Mouse (Mus musculus) forebrain, embryonic 13.5 days (tissue): ENCODE measurements around the gene Hmox2. TPM values are rescaled to one million over a fixed set of nuclear protein-coding genes. Genes with fewer than 3 reads are reported as not detected.
A peak's percentile ranks its signal among the peaks of the same experiment; 100 is the strongest.

Experiments used
- ATAC-seq: fragments of 200-750 bp; cut with Nextera tagmentation; 2 replicates; pipeline ENCODE4 v1.8.0; 2017
- H3K27ac ChIP-seq: fragments of 300-500 bp; sonication (generic); 2 replicates; pipeline ENCODE4 v1.5.1; 2015; ENCODE audit warnings: inconsistent platforms, mild to moderate bottlenecking, moderate library complexity
- H3K27me3 ChIP-seq: fragments of 300-500 bp; sonication (generic); 2 replicates; pipeline ENCODE4 v1.6.1; 2015; ENCODE audit warnings: mild to moderate bottlenecking, inconsistent platforms
- H3K36me3 ChIP-seq: fragments of 300-500 bp; sonication (generic); 2 replicates; pipeline ENCODE4 v1.6.1; 2015; ENCODE audit warnings: mild to moderate bottlenecking, inconsistent platforms; ENCODE audit not compliant: poor library complexity, severe bottlenecking
- H3K4me1 ChIP-seq: fragments of 300-500 bp; sonication (generic); 2 replicates; pipeline ENCODE4 v1.6.1; 2015; ENCODE audit warnings: inconsistent platforms
- H3K4me2 ChIP-seq: fragments of 300-500 bp; sonication (generic); 2 replicates; pipeline ENCODE4 v1.6.1; 2015; ENCODE audit warnings: inconsistent platforms, mild to moderate bottlenecking, moderate library complexity
- H3K4me3 ChIP-seq: fragments of 300-500 bp; sonication (generic); 2 replicates; pipeline ENCODE4 v1.5.1; 2015; ENCODE audit warnings: mild to moderate bottlenecking, inconsistent platforms
- H3K9ac ChIP-seq: fragments of 300-500 bp; sonication (generic); 2 replicates; pipeline ENCODE4 v1.6.1; 2015; ENCODE audit warnings: mild to moderate bottlenecking, inconsistent platforms
- H3K9me3 ChIP-seq: fragments of 300-500 bp; sonication (generic); replicated peaks from 2 replicates; pipeline ENCODE4 v1.6.1; 2016; ENCODE audit warnings: inconsistent platforms
- WGBS: fragments of 180-500 bp; shearing (Covaris S2); methylation state at CpG from one replicate; pipeline ENCODE4 v1.1.7; 2015; 5-methylcytosine and 5-hydroxymethylcytosine counted together
- polyA plus RNA-seq: library from polyadenylated mRNA; unstranded; fragments of >200 nt; fragmentation: Nextera tagmentation; extraction: Ambion mirVana; gene quantifications from 2 replicates; pipeline ENCODE4 v1.2.1, GENCODE M21; 2015

Gene Hmox2
- polyA plus RNA-seq, 1 experiment from 2014 or later = 77.0 TPM

GRCm38 (mm10) chr16:4702646-4703045 lies 23.5 kb upstream of the Hmox2 start:
- WGBS = 93% methylated on average over 1 of the region's 1 CpGs
- H3K4me2 ChIP-seq = no peak overlapping the region
- H3K4me3 ChIP-seq = no peak overlapping the region
- no peaks in the 10 kb centered on the region for H3K4me1 ChIP-seq
- H3K9me3 ChIP-seq = no peaks in the 10 kb centered on the region
- no peak for ATAC-seq
- H3K27ac ChIP-seq = no peak overlapping the region
- H3K9ac ChIP-seq = no peak overlapping the region
- peaks cover 96% of the 10 kb centered on the region for H3K36me3 ChIP-seq
- H3K27me3 ChIP-seq = no peaks in the 10 kb centered on the region

GRCm38 (mm10) chr16:4705541-4705940 lies 20.6 kb upstream of the Hmox2 start:
- H3K27me3 ChIP-seq = no peaks in the 10 kb centered on the region
- WGBS = 82% methylated on average over 4 of the region's 4 CpGs
- H3K36me3 ChIP-seq = peaks cover 95% of the 10 kb centered on the region
- H3K4me3 ChIP-seq = no peak overlapping the region
- H3K4me2 ChIP-seq = no peak overlapping the region
- H3K27ac ChIP-seq = no peak overlapping the region
- H3K9me3 ChIP-seq = no peaks in the 10 kb centered on the region
- no peak overlapping the region for H3K9ac ChIP-seq
- no peaks in the 10 kb centered on the region for H3K4me1 ChIP-seq
- no peak for ATAC-seq

- no peak for ATAC-seq
- Histone ChIP-seq H3K4me3 (no peak overlapping the region), H3K9me3 (no peaks in the 10 kb centered on the region), H3K27me3 (no peaks in the 10 kb centered on the region), H3K9ac (no peak overlapping the region), H3K4me1 (no peaks in the 10 kb centered on the region), H3K27ac (no peak overlapping the region), H3K36me3 (peaks cover 98% of the 10 kb centered on the region), H3K4me2 (no peak overlapping the region)
- WGBS = 94% methylated on average over 4 of the region's 4 CpGs
Measured at GRCm38 (mm10) chr16:4711173-4711572, 15.0 kb upstream of the Hmox2 start.

- H3K9ac ChIP-seq = no peak overlapping the region
- no peak for ATAC-seq
- no peak overlapping the region for H3K27ac ChIP-seq
- WGBS = 95% methylated on average over 17 of the region's 17 CpGs
- no peaks in the 10 kb centered on the region for H3K9me3 ChIP-seq
- H3K4me1 ChIP-seq = peaks cover 8% of the 10 kb centered on the region
- peaks cover 76% of the 10 kb centered on the region for H3K36me3 ChIP-seq
- H3K27me3 ChIP-seq = no peaks in the 10 kb centered on the region
- no peak overlapping the region for H3K4me3 ChIP-seq
- H3K4me2 ChIP-seq = no peak overlapping the region
Measured at GRCm38 (mm10) chr16:4713861-4714710, 12.1 kb upstream of the Hmox2 start.

- no peak for ATAC-seq
- 53% methylated on average over 3 of the region's 3 CpGs for WGBS
- Histone ChIP-seq H3K27me3 (no peaks in the 10 kb centered on the region), H3K4me2 (peak overlapping the region; percentile 76), H3K36me3 (peaks cover 39% of the 10 kb centered on the region), H3K4me1 (peaks cover 8% of the 10 kb centered on the region), H3K4me3 (peak overlapping the region; percentile 62), H3K27ac (no peak overlapping the region), H3K9ac (peak overlapping the region; percentile 81), H3K9me3 (no peaks in the 10 kb centered on the region)
Measured at GRCm38 (mm10) chr16:4717866-4718265, 8.3 kb upstream of the Hmox2 start.

GRCm38 (mm10) chr16:4718753-4719518 lies 7.2 kb upstream of the Hmox2 start, which contains the start of gene Nmral1:
TSS of gene Nmral1 (minus strand) at chr16:4719356.
- H3K27me3 ChIP-seq = no peaks in the 10 kb centered on the region
- ATAC-seq = peak; percentile 93
- WGBS = 9% methylated on average over 33 of the region's 33 CpGs
- H3K4me1 ChIP-seq = peaks cover 8% of the 10 kb centered on the region
- H3K4me3 ChIP-seq = peak within 1 kb of the TSS; percentile 62
- peaks cover 28% of the 10 kb centered on the region for H3K36me3 ChIP-seq
- H3K4me2 ChIP-seq = peak within 1 kb of the TSS; percentile 76
- no peaks in the 10 kb centered on the region for H3K9me3 ChIP-seq
- H3K9ac ChIP-seq = peak within 1 kb of the TSS; percentile 81
- H3K27ac ChIP-seq = peak within 1 kb of the TSS; percentile 87

GRCm38 (mm10) chr16:4722128-4722914 lies 3.8 kb upstream of the Hmox2 start:
- H3K27ac ChIP-seq = no peak overlapping the region
- WGBS = 64% methylated on average over 7 of the region's 7 CpGs
- no peak overlapping the region for H3K4me3 ChIP-seq
- ATAC-seq = no peak
- H3K4me2 ChIP-seq = no peak overlapping the region
- no peaks in the 10 kb centered on the region for H3K36me3 ChIP-seq
- no peak overlapping the region for H3K9ac ChIP-seq
- H3K27me3 ChIP-seq = no peaks in the 10 kb centered on the region
- H3K9me3 ChIP-seq = no peaks in the 10 kb centered on the region
- peaks cover 16% of the 10 kb centered on the region for H3K4me1 ChIP-seq

- H3K36me3 ChIP-seq = no peaks in the 10 kb centered on the region
- H3K4me3 ChIP-seq = no peak overlapping the region
- H3K4me1 ChIP-seq = peaks cover 14% of the 10 kb centered on the region
- H3K9me3 ChIP-seq = no peaks in the 10 kb centered on the region
- H3K4me2 ChIP-seq = no peak overlapping the region
- H3K9ac ChIP-seq = no peak overlapping the region
- ATAC-seq = no peak
- no peak overlapping the region for H3K27ac ChIP-seq
- H3K27me3 ChIP-seq = no peaks in the 10 kb centered on the region
- WGBS = 79% methylated on average over 3 of the region's 3 CpGs
Measured at GRCm38 (mm10) chr16:4722915-4723209, 3.3 kb upstream of the Hmox2 start.

- Histone ChIP-seq H3K27me3 (no peaks in the 10 kb centered on the region), H3K36me3 (no peaks in the 10 kb centered on the region), H3K4me2 (no peak overlapping the region), H3K9ac (no peak overlapping the region), H3K9me3 (no peaks in the 10 kb centered on the region), H3K4me1 (peaks cover 11% of the 10 kb centered on the region), H3K27ac (no peak overlapping the region), H3K4me3 (no peak overlapping the region)
- WGBS = 83% methylated on average over 4 of the region's 4 CpGs
- no peak for ATAC-seq
Measured at GRCm38 (mm10) chr16:4725266-4725665, 895 bp upstream of the Hmox2 start.

- Histone ChIP-seq H3K4me1 (peaks cover 13% of the 10 kb centered on the region), H3K36me3 (no peaks in the 10 kb centered on the region), H3K4me3 (peak overlapping the region; percentile 70), H3K9me3 (no peaks in the 10 kb centered on the region), H3K4me2 (peak overlapping the region; percentile 87), H3K27me3 (no peaks in the 10 kb centered on the region), H3K27ac (peak overlapping the region; percentile 69), H3K9ac (peak overlapping the region; percentile 89)
- peak; percentile 36 for ATAC-seq
- 2% methylated on average over 40 of the region's 40 CpGs for WGBS
Measured at GRCm38 (mm10) chr16:4726528-4727128, 467 bp downstream of the Hmox2 start.

GRCm38 (mm10) chr16:4727526-4727925 lies 1.4 kb downstream of the Hmox2 start:
- H3K27ac ChIP-seq = no peak overlapping the region
- H3K4me1 ChIP-seq = peaks cover 13% of the 10 kb centered on the region
- 95% methylated on average over 1 of the region's 1 CpGs for WGBS
- H3K9me3 ChIP-seq = no peaks in the 10 kb centered on the region
- no peaks in the 10 kb centered on the region for H3K27me3 ChIP-seq
- peak overlapping the region; percentile 87 for H3K4me2 ChIP-seq
- no peak overlapping the region for H3K9ac ChIP-seq
- no peak for ATAC-seq
- H3K36me3 ChIP-seq = no peaks in the 10 kb centered on the region
- peak overlapping the region; percentile 70; the same call in 1 of the 2 replicates for H3K4me3 ChIP-seq
